Mouse (Mus musculus) gastrocnemius, adult 8-10 months (tissue): ENCODE measurements around the gene Dcaf1. TPM values are rescaled to one million over a fixed set of nuclear protein-coding genes. Genes with fewer than 3 reads are reported as not detected.

Experiments used
- DNase-seq, 2 experiments: peaks; one replicate each; pipeline ENCODE4 v3.0.0; 2022; ENCODE audit warnings: low spot score in 2 of 2
- total RNA-seq, 4 experiments: library from RNA; stranded (reverse); gene quantifications; 2 replicates each; pipeline ENCODE4 v1.2.4; 2022

Dcaf1 gene
- total RNA-seq, 4 experiments from 2014 or later: 18.7 to 29.7 (median 24.3) TPM

- DNase-seq: no peak
These were observed 84.9 kb downstream of the Dcaf1 start for GRCm38 (mm10) chr9:106906597-106906996.

GRCm38 (mm10) chr9:106908174-106908573 lies 86.5 kb downstream of the Dcaf1 start:
- no peak for DNase-seq

- DNase-seq: no peak
These were observed 87.0 kb downstream of the Dcaf1 start for GRCm38 (mm10) chr9:106908715-106909114.

- no peak for DNase-seq
These were observed 90.0 kb downstream of the Dcaf1 start for GRCm38 (mm10) chr9:106911624-106912023.

GRCm38 (mm10) chr9:106913759-106914158 lies 92.1 kb downstream of the Dcaf1 start:
- no peak for DNase-seq

- DNase-seq: no peak
These were observed 93.2 kb downstream of the Dcaf1 start for GRCm38 (mm10) chr9:106914878-106915277.

Other genes with a start within 250 kb of the Dcaf1 start
- not detected for gene Iqcf6, start 195.3 kb upstream of the Dcaf1 start, total RNA-seq
- gene Grm2, start 165.8 kb upstream of the Dcaf1 start, total RNA-seq: not detected
- gene Tex264, start 135.9 kb upstream of the Dcaf1 start, total RNA-seq: 10 to 100 TPM; 28.1 to 37.7 (median 33.5) TPM
- gene Rad54l2, start 32.7 kb upstream of the Dcaf1 start, total RNA-seq: 1 to 10 TPM; 6.2 to 7.8 (median 7.2) TPM
- gene Rbm15b, start 65.6 kb downstream of the Dcaf1 start, total RNA-seq: 1 to 10 TPM; 3.3 to 6.3 (median 4.1) TPM
- 10 to 100 TPM; 29.5 to 36.0 (median 34.7) TPM for gene Manf, start 70.1 kb downstream of the Dcaf1 start, total RNA-seq